Mouse (Mus musculus) gonadal fat pad, adult 2 months (tissue): ENCODE data around the gene Gm20388. TPM values are rescaled to one million over a fixed set of nuclear protein-coding genes. Genes with fewer than 3 reads are reported as not detected.

Source experiments
- DNase-seq: peaks from one replicate; pipeline ENCODE4 v3.0.0-alpha.2; 2012; ENCODE audit warnings: low read depth
- polyA plus RNA-seq: library from polyadenylated mRNA; depleted of rRNA; stranded (reverse); fragments of >200 nt; gene quantifications from 2 replicates; pipeline ENCODE4 v1.2.3, GENCODE M21; 2012

Gene Gm20388
- polyA plus RNA-seq, 1 experiment = 119 TPM

DNA sequence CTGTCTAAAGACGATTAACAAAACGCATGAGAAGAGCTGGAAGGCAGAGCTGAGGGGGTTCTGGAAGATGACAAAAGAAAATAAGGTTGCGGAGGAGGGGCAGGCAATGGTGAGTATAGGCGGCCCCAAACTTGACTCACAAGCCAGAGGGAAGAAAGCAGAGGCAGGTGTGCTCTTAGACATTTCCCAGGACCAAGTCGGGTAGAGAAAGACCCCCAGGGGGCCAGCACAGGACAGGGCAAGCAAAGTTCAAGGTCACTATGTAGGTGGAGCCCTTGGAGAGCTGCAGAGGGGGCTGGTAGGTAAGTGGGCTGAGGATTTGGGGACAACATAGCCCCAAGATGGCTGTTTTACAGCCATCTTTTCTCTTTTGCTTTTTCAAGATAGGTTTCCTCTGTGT, 168.7 kb downstream of the Gm20388 start:
- no peak for DNase-seq

DNA sequence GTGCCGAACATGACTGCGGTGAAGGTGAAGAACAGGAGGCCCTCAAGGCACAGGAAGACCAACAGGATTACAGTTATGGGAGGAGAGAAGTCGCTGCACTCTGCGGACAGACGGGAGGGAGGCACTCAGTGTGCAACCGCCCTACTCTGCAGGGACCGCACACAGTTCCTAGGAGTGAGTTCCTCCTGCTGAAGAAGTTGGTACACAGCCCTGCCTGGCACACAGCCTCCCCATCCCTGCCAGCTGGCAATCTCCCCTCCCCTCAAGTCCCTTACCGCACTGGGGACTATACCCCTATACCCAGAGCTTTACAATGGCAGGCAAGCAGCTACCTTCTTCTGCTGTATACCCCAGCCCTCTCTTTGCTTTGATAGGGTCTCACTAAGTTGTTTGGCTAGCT, 172.6 kb downstream of the Gm20388 start:
- no peak for DNase-seq

DNA sequence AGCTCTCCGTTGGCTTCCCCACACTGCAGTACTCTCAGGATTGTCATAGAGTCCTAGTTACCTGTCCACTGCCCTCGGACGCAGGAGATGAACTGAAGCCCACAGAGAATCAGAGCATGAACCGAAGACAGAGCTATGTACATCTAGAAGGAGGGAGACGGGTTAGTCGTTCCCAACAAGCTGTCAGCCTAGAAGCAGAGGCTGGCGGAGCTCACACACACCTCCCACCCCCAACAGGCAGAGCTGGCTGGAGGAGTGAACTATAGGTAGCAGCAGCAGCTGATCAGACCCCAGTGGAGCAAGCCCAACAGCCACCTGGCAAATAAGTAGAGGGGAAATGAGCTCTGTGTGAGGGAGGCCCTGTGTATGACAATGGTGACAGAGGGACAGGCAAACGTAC, 174.1 kb downstream of the Gm20388 start:
- DNase-seq = no peak

DNA sequence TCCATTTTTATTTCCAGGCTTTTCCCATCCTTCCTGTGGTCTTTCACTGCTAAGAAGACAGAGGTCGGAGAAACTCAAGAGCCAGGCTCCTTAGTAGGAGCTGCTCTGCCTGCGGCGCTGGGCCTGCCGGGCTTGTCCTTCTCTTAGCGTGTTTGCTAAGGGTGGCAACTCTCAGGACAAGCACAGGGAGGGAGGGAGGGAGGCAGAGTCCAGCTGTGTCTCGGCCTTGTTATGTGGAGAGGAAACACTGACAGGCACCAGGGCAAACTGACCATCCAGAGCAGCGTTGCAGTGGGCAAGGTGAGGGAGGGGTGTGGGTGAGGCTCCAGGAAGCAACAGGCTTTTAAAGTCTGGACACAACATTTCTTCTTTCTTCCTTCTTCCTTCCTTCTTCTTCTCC, 178.9 kb downstream of the Gm20388 start:
- no peak for DNase-seq

DNA sequence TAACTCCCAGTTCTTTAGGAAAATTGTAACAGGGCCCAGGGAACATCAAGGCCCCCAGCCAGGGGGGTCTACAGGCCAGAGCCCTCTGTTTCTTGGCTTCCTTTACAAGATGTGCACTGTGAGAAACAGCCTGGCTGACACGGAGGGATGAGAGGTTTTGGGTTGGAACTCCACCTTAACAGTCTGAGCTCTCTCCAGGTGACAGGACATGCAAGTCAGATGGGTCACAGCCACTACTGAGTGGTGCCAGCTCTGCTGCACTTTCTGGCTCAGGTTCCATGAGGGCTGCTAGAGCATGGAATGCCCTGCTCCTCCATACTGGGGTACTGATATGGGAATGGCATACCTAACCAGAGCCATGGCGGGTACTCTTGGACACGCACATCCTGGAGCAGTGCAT, 180.4 kb downstream of the Gm20388 start:
- no peak for DNase-seq

DNA sequence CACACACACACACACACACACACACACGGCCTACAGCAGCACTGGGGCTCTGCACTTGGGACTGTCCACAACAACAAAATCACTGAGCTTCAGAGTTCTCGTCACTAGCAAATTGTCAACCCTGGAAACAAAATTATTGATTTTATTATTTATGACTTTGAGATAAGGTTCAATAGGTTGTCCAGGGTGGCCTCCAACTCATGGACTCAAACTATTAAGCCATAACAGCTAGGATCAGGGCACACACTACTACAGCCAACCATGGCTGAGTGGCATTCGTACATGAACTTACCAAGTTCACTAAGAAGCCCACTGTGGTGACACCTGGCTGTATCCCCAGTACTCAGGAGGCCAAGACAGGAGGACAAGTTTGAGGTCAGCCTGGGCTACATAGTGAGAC, 182.5 kb downstream of the Gm20388 start:
- no peak for DNase-seq

DNA sequence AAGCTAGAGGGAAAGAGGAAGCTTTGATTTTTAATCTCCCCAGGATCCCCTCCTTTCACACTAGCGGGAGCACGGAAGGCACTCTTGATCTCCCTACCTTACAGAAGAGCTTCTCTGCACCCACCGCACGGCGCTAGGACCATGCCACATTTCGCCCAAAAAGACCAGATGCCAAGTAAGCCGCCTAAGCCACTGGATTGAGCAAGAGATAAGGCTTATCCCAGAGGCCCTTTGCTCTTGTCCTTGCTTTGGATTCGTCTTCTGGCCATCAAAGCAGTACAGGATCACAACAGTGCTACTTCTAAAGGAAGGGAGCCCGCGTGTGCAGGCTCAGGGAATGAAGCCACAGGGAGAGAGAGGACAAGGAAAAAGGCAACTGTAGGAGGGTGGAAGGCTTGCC, 184.2 kb downstream of the Gm20388 start:
- no peak for DNase-seq

DNA sequence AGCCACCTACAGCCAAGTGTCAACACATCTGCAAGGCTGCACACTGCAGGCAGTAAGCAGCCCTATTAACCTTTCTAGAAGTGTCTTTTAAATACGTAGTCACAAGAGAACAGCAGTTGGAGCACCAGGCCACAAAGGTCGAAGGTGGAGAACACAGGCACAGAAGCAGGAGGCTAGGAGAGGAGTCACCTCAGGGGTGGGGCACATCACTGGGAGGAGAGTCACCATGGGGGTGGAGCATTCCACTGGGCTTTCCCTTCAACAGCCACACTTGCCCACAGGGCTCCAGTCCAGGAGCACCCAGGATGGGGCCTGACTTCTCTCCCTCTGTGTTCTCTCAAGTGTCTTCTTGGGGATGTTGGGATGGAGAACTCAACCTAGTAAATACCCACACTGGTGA, 185.8 kb downstream of the Gm20388 start:
- DNase-seq = no peak

DNA sequence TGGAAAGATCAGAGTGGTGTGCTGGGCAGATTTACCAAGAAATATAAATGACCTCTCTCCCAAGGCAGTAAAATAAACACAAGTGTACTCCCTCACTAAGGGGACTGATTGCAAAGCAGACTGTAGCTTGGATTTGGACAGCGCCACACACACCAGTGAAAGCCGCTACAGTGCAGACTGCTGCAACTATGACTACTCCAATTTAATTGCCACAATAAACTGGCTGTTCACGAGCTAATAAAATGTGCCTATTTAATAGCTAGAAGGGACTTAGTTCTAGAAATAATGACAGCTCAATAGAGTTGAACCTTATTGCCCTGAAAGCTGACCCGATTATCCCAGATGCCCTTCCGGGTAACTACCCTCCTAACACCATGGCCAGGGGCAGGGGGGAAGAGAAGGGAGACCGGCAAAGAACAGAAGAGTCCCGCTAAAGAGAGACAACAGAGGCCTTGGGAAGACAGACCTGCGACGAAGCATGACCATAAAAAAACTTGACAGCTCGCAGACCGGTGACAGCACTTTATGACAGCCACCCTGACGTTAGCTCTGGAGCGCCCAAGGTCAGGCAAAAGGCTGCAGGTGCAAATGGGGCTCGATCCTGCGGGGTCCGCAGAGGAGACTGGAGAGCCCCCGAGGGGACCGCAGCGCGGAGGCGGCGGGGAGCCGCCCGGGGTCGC, 189.9 kb downstream of the Gm20388 start:
- no peak for DNase-seq

DNA sequence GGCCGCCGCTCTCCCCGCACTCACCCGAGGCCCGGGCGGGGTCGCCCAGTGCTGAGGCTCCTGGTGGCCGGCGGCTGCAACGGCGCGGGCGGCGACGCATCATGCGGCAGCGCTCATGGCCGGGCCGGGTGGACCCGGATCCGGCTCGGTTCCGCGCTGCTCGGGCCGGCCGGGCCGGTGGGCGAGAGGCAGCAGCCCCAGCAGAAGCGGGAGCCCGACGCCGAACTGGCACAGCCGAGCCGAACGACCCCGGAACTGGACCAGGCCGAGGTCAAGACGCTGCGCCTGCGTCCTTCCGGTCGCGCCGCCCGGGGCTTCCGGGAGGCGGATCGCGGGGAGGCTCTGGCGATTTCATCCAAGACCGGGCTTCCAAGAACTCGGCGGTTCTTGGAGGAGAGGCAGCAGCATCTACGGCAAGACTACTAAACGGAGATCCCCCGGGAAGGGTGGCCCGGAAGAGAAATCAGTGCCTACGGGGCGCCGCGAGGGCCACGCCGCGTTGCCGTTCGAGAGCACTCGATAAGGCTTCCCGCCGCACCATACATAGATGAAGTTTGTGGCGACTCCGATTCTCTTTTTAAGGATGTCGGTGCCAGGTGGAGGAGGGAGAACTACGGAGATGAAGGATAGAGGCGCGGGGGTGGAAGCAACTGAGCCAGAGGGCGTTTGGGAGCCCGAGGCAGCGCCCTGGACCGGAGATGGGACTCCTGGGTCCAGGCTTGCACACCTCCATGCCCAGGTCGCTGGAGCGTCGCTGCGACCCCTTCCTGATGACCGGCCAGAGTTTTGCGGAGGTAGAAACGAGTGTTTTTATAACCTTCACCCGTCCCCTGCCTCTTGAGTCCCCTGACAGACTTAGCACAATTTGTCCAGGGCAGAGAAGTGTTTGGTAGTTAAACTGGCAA, 190.7 kb downstream of the Gm20388 start, which contains the start of gene Zdhhc7:
Gene Zdhhc7, minus strand, starts transcription at position 415 of the 905 bp plus-strand sequence.
- no peak for DNase-seq

DNA sequence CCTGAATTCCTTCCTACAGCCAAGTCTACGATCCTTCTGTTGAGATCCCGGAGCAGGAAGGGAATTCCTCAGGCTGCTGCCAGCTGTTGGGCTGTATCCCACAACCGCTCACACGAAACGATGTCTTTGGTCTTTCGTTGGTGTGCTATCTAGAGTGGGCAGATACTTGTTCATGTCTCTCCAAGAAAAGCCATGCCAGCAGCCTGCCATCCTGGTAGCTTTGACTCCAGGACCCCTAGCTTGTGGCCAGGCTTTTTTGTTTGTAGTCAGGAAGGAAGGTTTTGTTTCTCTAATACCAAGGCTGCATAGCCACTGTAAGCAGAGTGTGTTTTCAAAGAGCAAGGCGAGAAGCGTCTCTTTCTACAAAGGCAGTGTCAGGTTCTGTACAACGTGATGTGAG, 193.3 kb downstream of the Gm20388 start:
- no peak for DNase-seq

DNA sequence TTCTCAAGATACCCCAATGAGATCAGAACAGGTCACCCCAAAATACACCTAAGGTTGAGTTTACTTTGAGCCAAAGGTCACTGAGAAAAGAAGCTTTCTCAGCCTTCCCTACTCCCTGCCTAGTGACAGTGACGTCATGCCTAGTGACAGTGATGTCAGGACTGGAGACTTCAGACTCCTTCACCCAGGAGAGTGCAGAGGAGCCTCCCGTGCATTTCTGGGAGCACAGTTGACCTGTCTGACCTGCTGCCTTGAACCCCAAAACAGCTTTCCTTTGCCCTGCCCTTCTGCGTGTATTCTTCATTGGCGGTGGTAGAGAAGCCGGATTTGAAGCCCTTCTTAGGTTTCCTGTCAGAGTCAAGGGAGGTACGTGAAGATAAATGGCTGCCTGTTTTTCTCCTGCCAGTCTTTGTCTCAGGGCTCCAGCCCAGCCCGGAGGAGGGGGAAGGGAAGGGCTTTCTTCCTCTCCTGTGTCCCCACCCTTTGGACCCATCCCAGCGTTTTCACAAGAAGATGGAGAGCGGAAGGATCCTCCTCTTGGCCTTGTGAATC, 194.2 kb downstream of the Gm20388 start:
- no peak for DNase-seq

DNA sequence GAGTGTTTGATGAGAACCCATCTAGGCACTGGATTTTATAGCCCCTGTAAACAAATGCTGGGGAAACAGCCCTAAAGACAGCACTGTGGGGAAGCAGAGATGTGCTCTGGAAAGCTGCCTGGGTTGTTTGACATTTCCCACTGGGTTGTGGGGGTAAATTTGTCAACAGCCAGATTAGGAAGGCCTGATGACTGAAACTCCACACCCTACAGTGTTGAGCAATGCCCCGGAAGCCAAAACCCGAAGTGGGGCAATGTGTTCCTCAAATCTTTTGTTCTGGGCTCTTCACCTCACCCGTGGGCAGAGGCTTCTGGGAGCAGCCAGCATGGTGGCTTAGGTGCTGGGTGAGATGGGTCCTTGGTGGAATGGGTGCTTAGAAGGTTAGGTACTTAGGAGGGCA, 198.5 kb downstream of the Gm20388 start:
- DNase-seq = no peak

DNA sequence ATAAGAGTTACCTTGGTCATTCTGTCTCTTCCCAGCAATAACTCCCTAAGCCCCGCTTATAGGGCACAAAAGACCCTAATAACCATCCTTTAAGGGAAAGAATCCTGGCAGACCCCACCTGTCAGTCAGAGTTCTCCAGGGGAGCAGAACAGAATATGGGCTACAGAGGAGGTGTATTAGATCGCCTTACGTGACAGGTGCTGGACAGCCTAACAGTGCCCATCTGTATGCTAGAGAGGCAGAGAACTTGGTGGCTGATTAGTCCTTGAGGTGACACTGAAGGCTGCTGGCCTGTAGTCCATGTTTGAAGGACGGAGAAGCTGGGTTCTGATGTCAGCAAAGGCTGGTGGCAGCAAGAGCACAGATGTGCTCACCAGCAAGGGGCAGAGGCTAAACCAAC, 200.3 kb downstream of the Gm20388 start:
- no peak for DNase-seq

DNA sequence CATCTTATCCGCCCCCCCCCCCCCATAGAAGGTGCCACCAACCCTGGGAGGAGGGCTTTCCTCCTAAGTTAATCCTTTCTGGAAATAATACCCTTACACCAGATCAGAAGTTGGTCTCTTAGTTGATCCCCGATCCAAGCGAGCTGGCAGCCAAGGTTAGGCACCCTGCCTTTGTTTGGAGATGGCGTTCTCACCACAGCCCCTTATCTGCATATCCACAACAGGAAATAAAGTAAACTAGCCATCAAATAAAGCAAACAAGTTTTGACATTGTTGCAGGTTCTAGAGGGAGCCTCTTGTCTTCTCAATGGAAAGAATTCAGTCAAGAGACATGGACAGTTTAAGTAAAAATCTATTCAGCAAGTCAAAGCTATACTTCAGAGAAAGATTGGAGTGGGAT, 200.7 kb downstream of the Gm20388 start:
- DNase-seq = no peak

DNA sequence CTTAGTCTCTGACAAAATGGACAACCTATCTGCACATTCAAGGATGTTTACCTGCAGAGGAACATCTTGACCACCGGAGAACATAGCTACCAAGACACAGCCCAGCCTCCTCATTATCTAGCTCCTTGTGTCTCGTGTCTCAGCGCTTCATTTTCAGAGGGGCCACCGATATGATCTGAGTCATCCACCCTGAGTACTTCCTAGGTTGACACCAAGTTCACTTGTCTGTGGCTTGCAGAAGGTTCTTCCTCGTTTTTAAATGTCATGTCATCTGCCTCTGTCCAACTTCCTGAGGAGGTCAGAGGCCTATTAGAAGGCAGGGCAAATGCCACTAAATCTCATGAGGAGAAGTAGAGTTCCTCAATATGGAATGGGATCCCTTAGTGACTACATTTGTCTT, 201.9 kb downstream of the Gm20388 start:
- DNase-seq = no peak

DNA sequence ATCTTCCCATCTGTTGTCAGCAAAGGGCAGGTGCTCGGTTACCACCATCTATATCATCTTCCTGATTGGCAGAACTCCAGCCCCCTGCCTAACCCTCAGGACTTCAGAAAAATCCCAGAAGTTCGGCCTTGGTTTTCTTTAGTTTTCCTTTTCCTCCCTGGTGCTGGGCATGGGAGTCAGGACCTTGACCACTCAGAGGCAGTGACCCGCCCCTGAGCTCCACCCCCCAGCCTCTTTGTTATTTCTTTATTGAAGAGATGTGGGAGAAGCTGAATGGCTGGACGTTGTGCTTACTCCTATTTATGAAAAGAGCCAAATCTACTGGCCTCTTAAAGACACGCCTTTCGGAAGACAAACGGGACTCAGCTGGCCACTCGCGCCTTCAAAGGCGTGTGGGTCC, 202.7 kb downstream of the Gm20388 start:
- DNase-seq = no peak

DNA sequence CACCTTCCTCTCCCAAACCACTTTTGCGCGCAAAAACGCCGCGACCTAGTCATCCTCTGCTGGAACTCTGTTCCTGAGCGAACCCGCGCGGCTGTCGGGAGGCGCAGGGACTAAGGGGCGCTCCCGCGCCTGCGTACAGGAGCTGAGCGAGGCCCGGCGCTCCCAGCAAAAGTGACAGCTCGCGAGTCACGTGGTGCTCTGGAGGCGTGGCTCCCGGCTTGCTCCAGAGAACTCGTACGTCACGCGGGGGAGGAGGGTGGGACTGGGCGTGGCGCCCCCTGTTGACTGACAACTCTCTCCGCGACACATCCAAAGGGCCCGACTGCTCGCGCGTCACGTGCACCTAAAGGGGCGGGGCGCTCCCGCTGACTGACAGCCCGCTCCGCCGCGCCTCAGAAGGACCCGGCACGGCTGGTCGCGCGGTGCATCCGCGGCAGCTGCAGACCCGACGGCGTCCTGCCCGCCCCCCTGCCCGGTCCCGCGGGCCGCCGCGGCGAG, 203.2 kb downstream of the Gm20388 start, which contains the start of gene 6430548M08Rik:
Gene 6430548M08Rik, plus strand, starts transcription at position 395 of the 498 bp plus-strand sequence.
- DNase-seq = peak; percentile 85

DNA sequence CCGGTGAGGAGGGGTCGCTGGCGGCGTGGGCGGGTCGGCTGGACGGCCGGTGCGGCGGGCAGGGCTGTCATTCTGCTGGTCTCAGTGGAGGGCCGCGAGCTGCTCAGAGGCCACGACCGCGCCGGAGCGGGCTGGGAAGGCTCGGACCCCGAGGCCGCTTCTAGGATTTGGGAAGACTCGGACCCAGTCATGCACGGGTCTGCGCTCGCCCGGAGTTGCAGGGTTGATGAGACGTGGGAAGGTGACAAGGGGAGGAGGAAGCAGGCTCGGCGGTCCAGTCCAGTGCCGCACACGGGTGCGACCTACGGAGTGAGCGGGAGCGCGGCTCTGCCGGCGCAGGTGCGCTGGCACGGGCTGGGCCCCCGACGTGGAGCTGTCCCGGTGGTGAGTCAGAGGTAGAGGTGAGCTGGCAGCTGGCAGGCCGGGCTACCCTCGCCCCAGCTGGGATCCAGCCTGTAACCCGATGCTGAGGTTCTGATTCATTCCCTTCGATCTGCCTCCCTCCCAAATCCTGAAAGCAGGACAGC, 203.7 kb downstream of the Gm20388 start:
- no peak for DNase-seq

DNA sequence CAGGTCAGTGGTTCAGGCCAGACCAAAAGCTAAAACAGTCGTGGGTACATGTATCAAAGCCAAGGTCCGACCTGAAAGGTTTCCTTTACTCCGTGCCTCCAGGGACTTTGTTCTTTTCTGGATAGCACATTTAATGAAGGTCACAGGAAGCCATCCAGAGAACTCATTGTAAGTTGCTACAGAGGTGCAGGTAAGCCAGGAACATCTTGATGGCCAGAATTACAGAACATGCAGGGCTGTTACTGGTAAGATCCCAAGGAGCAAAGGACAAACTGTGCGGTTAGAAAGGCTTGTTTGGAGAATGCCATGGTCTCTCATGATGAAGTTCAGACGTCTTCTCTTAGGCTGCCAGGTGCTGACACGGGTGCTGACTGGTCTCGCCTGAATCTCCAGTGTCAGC, 206.0 kb downstream of the Gm20388 start:
- peak; percentile 68 for DNase-seq

DNA sequence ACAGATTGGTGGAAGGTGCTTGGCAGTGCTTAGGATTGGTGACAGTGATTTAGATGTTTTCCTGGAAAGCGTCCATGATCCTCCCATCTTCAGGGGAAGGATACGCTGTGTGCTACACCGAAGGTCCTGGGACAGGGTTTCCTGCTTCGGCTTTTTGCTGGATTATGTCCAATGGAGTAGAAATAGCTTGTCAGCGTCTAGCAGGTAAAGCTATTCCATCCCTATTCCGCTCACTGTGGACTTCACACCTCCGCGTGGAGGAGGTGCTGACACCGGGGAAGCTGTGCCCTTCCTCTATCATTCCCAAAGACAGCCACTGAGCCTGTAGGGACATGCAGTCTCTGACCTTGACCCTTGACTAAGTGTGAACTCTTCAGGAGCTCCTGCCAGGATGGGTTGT, 207.5 kb downstream of the Gm20388 start:
- DNase-seq = no peak

DNA sequence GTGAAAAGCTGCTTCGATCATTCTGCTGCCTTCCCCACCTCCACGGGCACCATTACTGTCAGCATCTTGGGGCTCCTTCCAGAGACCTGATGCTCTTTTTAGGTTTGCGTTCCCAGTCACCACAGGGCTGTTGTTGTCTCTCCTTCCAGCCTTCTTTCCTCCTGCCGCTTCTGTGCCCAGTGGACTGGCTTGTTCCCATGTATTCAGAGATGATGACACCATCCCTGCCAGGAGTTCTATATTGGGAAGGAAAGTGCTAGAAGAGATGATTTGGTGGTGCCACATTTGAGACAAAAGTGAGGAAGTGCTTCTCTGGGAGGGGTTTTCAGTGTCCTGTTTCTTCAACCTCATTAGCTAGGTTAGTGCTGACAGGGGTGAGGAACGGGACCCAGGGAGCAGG, 208.2 kb downstream of the Gm20388 start:
- no peak for DNase-seq
